Mouse (Mus musculus): ENCODE measurements around the gene Add3.

DNA sequence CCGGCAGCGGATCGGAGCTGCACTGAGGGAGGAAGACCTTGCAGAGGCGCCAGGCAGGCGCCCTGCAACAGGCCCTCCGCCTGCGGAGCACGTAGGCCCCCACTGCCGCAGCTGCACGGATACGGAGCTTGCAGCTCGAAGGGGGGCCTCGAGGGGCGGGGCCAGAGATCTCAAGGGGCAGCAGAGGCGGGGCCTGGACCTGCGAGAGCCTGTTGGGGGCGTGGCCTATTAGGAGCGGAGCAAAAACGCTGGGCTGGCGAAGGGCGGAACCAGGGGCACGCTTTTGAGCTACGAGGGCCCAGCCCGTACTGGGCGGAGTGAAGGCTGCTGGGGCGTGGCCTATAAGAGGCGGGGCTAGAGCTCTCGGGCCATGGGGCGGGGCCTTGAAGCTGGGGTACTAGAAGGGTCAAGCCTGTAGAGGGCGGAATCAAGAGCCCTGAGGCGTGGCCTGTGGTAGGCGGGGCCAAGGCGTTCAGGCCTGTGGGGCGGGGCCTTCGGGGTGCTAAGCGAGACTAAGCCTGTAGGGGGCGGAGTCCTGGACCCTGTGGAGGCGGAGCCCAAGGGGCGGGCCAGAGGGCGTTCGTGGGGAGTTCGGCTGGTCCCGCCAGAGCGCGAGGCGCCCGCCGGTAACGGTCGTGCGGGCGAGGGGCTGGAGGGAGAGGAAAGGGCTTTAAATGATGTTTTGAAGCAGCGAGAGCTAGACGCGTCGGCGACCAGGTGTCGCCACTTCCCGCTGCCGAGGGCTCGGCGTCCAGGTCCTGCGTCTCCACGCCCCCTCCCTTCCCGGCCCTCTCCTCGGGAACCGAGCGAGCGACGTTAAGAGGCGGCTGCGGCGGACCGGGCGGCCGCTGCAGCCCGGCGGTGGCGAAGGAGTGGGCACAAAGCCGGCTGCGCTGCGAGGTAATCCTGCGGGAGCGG, 2.2 kb downstream of the Add3 start:
- TF ChIP-seq CTCF (IDR thresholded peaks at IDR 0.05; ENCODE audit: borderline replicate concordance, insufficient read depth, low read length) (no peak), POLR2A (IDR thresholded peaks at IDR 0.05; ENCODE audit: low read depth, low read length) (peak; percentile 99)

Measured in embryonic fibroblast, embryonic 13.5 days (primary cell).